Mouse (Mus musculus) intestine, embryonic 15.5 days (tissue): ENCODE results near the gene Grb2. TPM values are rescaled to one million over a fixed set of nuclear protein-coding genes. Genes with fewer than 3 reads are reported as not detected.

ENCODE experiments used
- ATAC-seq: fragments of 200-750 bp; cut with Nextera tagmentation; 2 replicates; pipeline ENCODE4 v1.8.0; 2017; ENCODE audit warnings: moderate TSS enrichment, moderate library complexity
- H3K27ac ChIP-seq: fragments of 300-500 bp; sonication (generic); 2 replicates; pipeline ENCODE4 v1.5.1; 2015; ENCODE audit warnings: mild to moderate bottlenecking, inconsistent platforms
- H3K27me3 ChIP-seq: fragments of 300-500 bp; sonication (generic); replicated peaks from 2 replicates; pipeline ENCODE4 v1.6.1; 2015; ENCODE audit warnings: inconsistent platforms
- H3K36me3 ChIP-seq: fragments of 300-500 bp; sonication (generic); 2 replicates; pipeline ENCODE4 v1.6.1; 2015; ENCODE audit warnings: inconsistent platforms
- H3K4me1 ChIP-seq: fragments of 300-500 bp; sonication (generic); replicated peaks from 2 replicates; pipeline ENCODE4 v1.6.1; 2015; ENCODE audit warnings: inconsistent platforms
- H3K4me2 ChIP-seq: fragments of 300-500 bp; sonication (generic); replicated peaks from 2 replicates; pipeline ENCODE4 v1.6.1; 2015; ENCODE audit warnings: mild to moderate bottlenecking, inconsistent platforms
- H3K4me3 ChIP-seq: fragments of 300-500 bp; sonication (generic); replicated peaks from 2 replicates; pipeline ENCODE4 v1.5.1; 2015; ENCODE audit warnings: inconsistent platforms
- H3K9ac ChIP-seq: fragments of 300-500 bp; sonication (generic); 2 replicates; pipeline ENCODE4 v1.6.1; 2015; ENCODE audit warnings: inconsistent platforms
- H3K9me3 ChIP-seq: fragments of 300-500 bp; sonication (generic); 2 replicates; pipeline ENCODE4 v1.6.1; 2016; ENCODE audit warnings: inconsistent platforms
- WGBS: fragments of 180-500 bp; shearing (Covaris S2); methylation state at CpG from one replicate; pipeline ENCODE4 v1.1.7; 2015; 5-methylcytosine and 5-hydroxymethylcytosine counted together
- polyA plus RNA-seq: library from polyadenylated mRNA; unstranded; fragments of >200 nt; fragmentation: Nextera tagmentation; extraction: Ambion mirVana; gene quantifications from 2 replicates; pipeline ENCODE4 v1.2.1, GENCODE M21; 2015

Gene Grb2
- polyA plus RNA-seq, 1 experiment from 2014 or later: 79.4 TPM

- Histone ChIP-seq H3K4me1 (peaks cover 15% of the 10 kb centered on the region), H3K27me3 (no peaks in the 10 kb centered on the region), H3K4me2 (peak within 1 kb of the TSS; percentile 80), H3K9ac (peak within 1 kb of the TSS; percentile 91), H3K36me3 (peaks cover 25% of the 10 kb centered on the region), H3K27ac (peak within 1 kb of the TSS; percentile 88), H3K4me3 (peak within 1 kb of the TSS; percentile 94), H3K9me3 (no peaks in the 10 kb centered on the region)
- ATAC-seq: peak; percentile 98
- WGBS: under 1% methylated on average over 87 of the region's 93 CpGs
Observed at GRCm38 (mm10) chr11:115603476-115604303, 104.7 kb downstream of the Grb2 start, which contains the start of the genes Mrps7 and Gga3. Gene Mrps7, plus strand, starts transcription at chr11:115603925. Gene Gga3, minus strand, starts transcription at chr11:115604051.

GRCm38 (mm10) chr11:115603128-115603475, 105.3 kb downstream of the Grb2 start:
- peak overlapping the region; percentile 80 for H3K4me2 ChIP-seq
- H3K27ac ChIP-seq: peak overlapping the region; percentile 88
- no peak for ATAC-seq
- no peaks in the 10 kb centered on the region for H3K27me3 ChIP-seq
- H3K9me3 ChIP-seq: no peaks in the 10 kb centered on the region
- peak overlapping the region; percentile 94 for H3K4me3 ChIP-seq
- peak overlapping the region; percentile 91 for H3K9ac ChIP-seq
- 4% methylated on average over 15 of the region's 15 CpGs for WGBS
- peaks cover 15% of the 10 kb centered on the region for H3K4me1 ChIP-seq
- H3K36me3 ChIP-seq: peaks cover 21% of the 10 kb centered on the region

- Histone ChIP-seq H3K27me3 (no peaks in the 10 kb centered on the region), H3K36me3 (peaks cover 14% of the 10 kb centered on the region), H3K4me1 (peaks cover 15% of the 10 kb centered on the region), H3K4me2 (no peak overlapping the region), H3K4me3 (no peak overlapping the region), H3K9me3 (no peaks in the 10 kb centered on the region), H3K9ac (no peak overlapping the region), H3K27ac (no peak overlapping the region)
- WGBS: 86% methylated on average over 4 of the region's 4 CpGs
- ATAC-seq: no peak
Observed at GRCm38 (mm10) chr11:115601174-115601573, 107.2 kb downstream of the Grb2 start.

GRCm38 (mm10) chr11:115600743-115601142, 107.7 kb downstream of the Grb2 start:
- H3K4me2 ChIP-seq: no peak overlapping the region
- H3K27ac ChIP-seq: no peak overlapping the region
- H3K36me3 ChIP-seq: peaks cover 10% of the 10 kb centered on the region
- H3K9ac ChIP-seq: no peak overlapping the region
- no peaks in the 10 kb centered on the region for H3K27me3 ChIP-seq
- no peaks in the 10 kb centered on the region for H3K9me3 ChIP-seq
- no peak for ATAC-seq
- H3K4me1 ChIP-seq: peaks cover 15% of the 10 kb centered on the region
- WGBS: 90% methylated on average over 15 of the region's 15 CpGs
- H3K4me3 ChIP-seq: no peak overlapping the region

GRCm38 (mm10) chr11:115599722-115600121, 108.7 kb downstream of the Grb2 start:
- H3K4me3 ChIP-seq: no peak overlapping the region
- H3K4me2 ChIP-seq: no peak overlapping the region
- peaks cover 14% of the 10 kb centered on the region for H3K36me3 ChIP-seq
- H3K4me1 ChIP-seq: peaks cover 9% of the 10 kb centered on the region
- no peak overlapping the region for H3K9ac ChIP-seq
- no peak overlapping the region for H3K27ac ChIP-seq
- no peaks in the 10 kb centered on the region for H3K9me3 ChIP-seq
- ATAC-seq: no peak
- H3K27me3 ChIP-seq: no peaks in the 10 kb centered on the region
- 91% methylated on average over 7 of the region's 7 CpGs for WGBS

DNA sequence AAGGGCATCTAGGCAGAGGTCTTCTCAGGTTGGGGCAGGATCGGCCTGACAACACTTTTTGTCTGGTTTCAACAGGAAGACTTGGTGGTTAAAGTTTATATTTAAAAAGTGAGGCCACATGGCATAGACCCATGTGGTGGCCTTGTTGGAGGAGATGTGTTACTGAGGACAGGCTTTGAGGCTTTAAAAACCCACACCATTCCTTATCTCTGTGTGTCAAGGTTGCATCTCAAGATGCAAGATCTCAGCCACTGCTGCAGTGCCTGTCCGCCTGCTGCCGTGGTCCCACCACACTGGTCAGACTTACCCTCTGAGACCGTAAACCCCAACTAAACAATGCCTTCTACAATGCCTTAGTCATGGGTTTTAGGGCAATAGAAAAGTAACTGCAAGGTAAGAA, 110.1 kb downstream of the Grb2 start:
- Histone ChIP-seq H3K27ac (no peak overlapping the region), H3K4me1 (peaks cover 7% of the 10 kb centered on the region), H3K36me3 (peaks cover 26% of the 10 kb centered on the region), H3K4me2 (no peak overlapping the region), H3K9ac (no peak overlapping the region), H3K27me3 (no peaks in the 10 kb centered on the region), H3K9me3 (no peaks in the 10 kb centered on the region), H3K4me3 (no peak overlapping the region)
- no peak for ATAC-seq
- 94% methylated on average over 4 of the region's 4 CpGs for WGBS

DNA sequence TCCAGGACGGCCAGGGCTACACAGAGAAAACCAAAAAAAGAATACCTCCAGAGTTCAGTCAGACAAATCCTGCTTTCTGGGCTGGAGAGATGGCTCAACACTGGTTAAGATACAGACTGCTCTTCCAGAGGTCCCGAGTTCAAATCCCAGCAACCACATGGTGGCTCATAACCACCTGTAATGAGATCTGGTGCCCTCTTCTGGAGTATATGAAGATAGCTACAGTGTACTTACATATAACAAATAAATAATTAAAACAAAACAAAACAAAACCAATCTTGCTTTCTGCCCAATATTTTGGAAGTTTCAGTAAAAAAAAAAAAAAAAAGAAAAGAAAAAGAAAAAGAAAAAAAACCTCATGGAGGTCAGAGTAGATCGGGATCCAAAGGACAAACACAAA, 113.2 kb downstream of the Grb2 start:
- Histone ChIP-seq H3K9me3 (no peaks in the 10 kb centered on the region), H3K4me1 (no peaks in the 10 kb centered on the region), H3K36me3 (peaks cover 47% of the 10 kb centered on the region), H3K27me3 (no peaks in the 10 kb centered on the region), H3K4me2 (no peak overlapping the region), H3K9ac (no peak overlapping the region), H3K27ac (no peak overlapping the region), H3K4me3 (no peak overlapping the region)
- 95% methylated on average over 3 of the region's 3 CpGs for WGBS
- ATAC-seq: no peak

Other genes starting within 250 kb of the Grb2 start
- 2.8 and 3.7 TPM in 2 replicates for gene Slc16a5, start 246.1 kb downstream of the Grb2 start, polyA plus RNA-seq
- 6.6 and 8.0 TPM in 2 replicates for gene Armc7, start 232.9 kb downstream of the Grb2 start, polyA plus RNA-seq
- gene Nt5c, start 216.7 kb downstream of the Grb2 start, polyA plus RNA-seq: 143 and 148 TPM in 2 replicates
- 493 and 505 TPM in 2 replicates for gene Jpt1, start 194.2 kb downstream of the Grb2 start, polyA plus RNA-seq
- gene Sumo2, start 172.3 kb downstream of the Grb2 start, polyA plus RNA-seq: 766 and 860 TPM in 2 replicates
- gene Nup85, start 144.2 kb downstream of the Grb2 start, polyA plus RNA-seq: 150 and 155 TPM in 2 replicates
- gene Mrps7, start 104.7 kb downstream of the Grb2 start, polyA plus RNA-seq: 89.5 and 98.3 TPM in 2 replicates
- 18.3 and 18.6 TPM in 2 replicates for gene Gga3, start 104.5 kb downstream of the Grb2 start, polyA plus RNA-seq
- 30.0 and 34.6 TPM in 2 replicates for gene Mif4gd, start 95.6 kb downstream of the Grb2 start, polyA plus RNA-seq
- gene Slc25a19, start 80.3 kb downstream of the Grb2 start, polyA plus RNA-seq: 24.7 and 25.4 TPM in 2 replicates
- 18.6 and 20.8 TPM in 2 replicates for gene Tmem94, start 56.8 kb upstream of the Grb2 start, polyA plus RNA-seq
- gene Caskin2, start 105.0 kb upstream of the Grb2 start, polyA plus RNA-seq: 12.0 and 12.1 TPM in 2 replicates
- 31.3 and 34.9 TPM in 2 replicates for gene Tsen54, start 106.1 kb upstream of the Grb2 start, polyA plus RNA-seq
- 77.2 and 80.6 TPM in 2 replicates for gene Llgl2, start 115.5 kb upstream of the Grb2 start, polyA plus RNA-seq
- 95.2 and 111 TPM in 2 replicates for gene Myo15b, start 149.8 kb upstream of the Grb2 start, polyA plus RNA-seq
- gene Smim5, start 191.4 kb upstream of the Grb2 start, polyA plus RNA-seq: 1.6 and 3.0 TPM in 2 replicates
- gene Smim6, start 203.4 kb upstream of the Grb2 start, polyA plus RNA-seq: 25.4 and 31.4 TPM in 2 replicates
- gene Sap30bp, start 224.7 kb upstream of the Grb2 start, polyA plus RNA-seq: 31.6 and 38.2 TPM in 2 replicates
- gene Recql5, start 224.9 kb upstream of the Grb2 start, polyA plus RNA-seq: 16.2 and 21.0 TPM in 2 replicates